Mouse (Mus musculus): ENCODE data around the gene Plpp1. TPM values are rescaled to one million over a fixed set of nuclear protein-coding genes. Genes with fewer than 3 reads are reported as not detected.

Plpp1 gene
- 15.7 and 16.8 TPM in 2 replicates for polyA plus RNA-seq (2016; fragmentation: Nextera tagmentation; extraction: Ambion mirVana)

DNA sequence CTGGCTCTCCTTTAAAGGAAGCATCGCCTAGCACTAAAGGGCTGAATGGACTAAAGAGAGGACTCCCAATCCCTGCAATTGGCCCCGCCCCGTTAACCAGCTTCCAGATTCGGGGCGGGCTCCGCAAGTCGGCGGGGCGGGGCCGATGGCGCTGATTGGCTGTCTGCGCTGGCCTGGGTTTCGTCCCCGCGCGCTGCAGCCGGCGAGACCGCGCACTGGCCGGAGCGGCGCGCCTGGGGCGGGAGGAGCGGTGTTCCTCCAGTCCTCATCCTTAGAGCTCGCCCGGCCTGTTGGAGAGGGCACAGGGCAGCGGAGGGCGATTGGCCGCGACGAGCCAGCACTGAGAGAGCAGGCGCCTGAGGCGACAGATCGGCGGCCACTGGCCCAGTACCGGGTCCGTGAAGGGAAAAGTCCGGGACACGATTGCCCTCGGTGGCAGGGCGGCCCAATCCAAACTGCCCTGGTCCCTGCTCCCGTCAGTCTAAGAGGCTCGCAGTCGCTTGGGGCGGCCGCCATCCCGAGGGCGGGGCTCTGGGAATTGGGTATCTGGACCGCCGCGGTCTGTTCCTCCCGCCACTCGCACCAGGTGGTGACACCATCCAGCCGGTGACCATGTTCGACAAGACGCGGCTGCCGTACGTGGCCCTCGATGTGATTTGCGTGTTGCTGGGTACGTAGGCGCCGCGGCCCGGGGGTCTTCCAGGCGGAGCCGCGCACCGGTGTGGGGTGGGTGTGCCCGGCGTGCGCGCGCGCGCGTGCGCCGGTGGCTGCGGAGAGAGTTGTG is at the start of gene Plpp1:
TSS of gene Plpp1 (plus strand) at position 196 of the 784 bp plus-strand sequence.
- peak within 1 kb of the TSS; percentile 83 for H3K4me3 ChIP-seq
- peak within 1 kb of the TSS; percentile 88 for H3K27ac ChIP-seq
- H3K4me1 ChIP-seq = peaks cover 16% of the 10 kb centered on the region
- peaks cover 6% of the 10 kb centered on the region; the same call in 1 of the 2 replicates for H3K27me3 ChIP-seq (ENCODE audit: poor library complexity, severe bottlenecking)
- H3K9me3 ChIP-seq = no peaks in the 10 kb centered on the region
- peak; percentile 93 for DNase-seq (ENCODE audit: extremely low spot score, low spot score)
- H3K36me3 ChIP-seq (replicated peaks) = peaks cover 6% of the 10 kb centered on the region
- WGBS = under 1% methylated on average over 83 of the region's 83 CpGs

DNA sequence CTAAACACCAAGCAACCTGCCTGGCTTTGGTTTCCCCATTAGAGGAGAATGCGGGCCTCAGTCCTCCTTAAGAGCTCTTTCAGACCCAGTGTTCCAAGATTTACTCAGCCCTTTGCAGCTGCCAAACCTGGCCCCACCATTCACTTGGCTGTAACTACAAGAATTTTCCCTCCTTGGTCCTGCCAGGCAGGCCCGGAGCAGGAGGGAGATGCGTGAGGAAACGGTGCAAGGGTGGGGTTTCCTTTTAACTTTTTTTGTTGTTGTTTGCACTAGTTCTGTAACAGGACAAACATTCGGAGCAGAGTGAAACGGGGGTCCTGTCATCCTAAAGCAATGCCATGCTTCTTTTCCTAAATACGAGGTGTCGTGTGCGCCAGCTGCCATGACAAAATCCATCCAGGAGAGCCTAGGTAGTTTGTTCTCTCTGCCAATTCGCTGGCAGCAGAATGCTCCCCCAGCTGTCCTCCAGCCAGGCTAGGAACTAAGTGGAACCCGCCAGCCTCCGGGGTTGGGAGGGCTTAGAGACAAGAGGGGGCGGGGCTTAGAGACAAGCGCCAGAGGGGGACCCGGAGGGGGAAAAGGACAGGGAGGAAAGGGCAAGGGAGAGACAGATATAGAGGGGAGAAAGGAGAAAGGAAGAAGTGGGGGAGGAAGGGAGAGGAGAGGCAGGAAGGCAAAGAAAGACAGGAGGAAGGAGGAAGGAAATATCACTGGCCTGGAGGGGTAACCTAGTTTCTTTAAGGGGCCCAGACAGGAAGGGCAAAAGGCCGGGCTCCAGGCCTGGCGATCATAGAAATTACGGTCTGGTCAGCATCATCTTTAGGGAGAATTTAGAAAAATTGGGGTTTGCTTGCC is 48.9 kb upstream of the Plpp1 start:
- peak overlapping the region; percentile 20; the same call in 1 of the 2 replicates for H3K4me3 ChIP-seq

DNA sequence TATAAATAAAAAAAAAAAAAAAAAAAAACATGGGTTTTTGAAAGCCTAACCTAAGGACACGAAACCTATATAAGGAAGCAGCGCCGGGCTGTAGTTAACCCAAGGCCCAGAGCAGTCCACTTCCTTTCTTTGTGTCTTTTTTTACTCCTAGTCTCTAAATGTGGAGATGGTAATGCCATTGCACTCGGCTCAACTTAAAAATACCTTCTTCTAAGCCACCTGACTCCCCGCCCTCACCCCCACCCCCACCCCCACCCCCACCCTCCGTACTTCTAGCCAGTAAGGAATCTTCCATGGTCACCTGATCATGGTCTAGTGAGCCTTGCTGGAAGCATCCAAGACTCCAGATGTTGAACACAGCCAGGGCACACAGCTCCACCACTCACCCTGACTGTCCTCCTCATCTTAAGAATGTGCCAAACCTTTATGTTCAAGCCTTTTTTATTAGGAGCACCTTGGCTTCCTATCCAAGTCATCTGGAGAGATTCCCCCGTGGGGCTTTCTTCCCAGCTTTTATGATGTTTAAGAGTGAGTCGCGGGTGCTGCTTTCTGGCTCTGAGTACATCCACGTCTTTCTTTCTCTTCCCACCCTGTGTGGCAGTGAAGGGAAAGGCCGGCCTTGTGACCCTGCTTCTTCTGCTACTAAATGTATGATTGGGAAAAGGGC is 48.1 kb upstream of the Plpp1 start:
- 75% methylated on average over 11 of the region's 11 CpGs for WGBS

More for the DNA sequence above, 48.9 kb upstream of the Plpp1 start:
- Histone ChIP-seq H3K9me3 (no peaks in the 10 kb centered on the region), H3K36me3 (replicated peaks) (no peaks in the 10 kb centered on the region), H3K27me3 (ENCODE audit: poor library complexity, severe bottlenecking) (no peaks in the 10 kb centered on the region), H3K27ac (peak overlapping the region; percentile 64), H3K4me1 (peaks cover 18% of the 10 kb centered on the region)
- 42% methylated on average over 18 of the region's 18 CpGs for WGBS
- DNase-seq (ENCODE audit: extremely low spot score, low spot score) = peak; percentile 51

DNA sequence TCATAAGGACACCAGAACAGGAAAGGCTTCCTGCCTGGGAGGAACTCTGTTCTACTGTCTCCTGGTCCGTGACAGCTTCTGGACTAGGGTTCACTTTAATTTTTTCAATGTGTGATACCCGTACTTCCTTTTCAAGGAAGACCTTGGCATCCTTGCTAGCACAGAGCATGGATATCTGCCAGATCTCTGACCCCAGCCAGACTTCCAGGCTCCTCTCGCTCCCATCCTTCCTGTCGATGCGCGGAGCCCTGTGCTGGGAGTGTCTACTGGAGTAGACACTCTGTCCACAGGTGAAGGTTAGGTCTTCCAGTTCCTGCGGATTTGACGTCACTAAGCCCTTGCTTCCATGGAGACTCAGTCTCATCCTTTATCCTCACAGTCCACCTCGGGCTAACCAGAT is 47.1 kb upstream of the Plpp1 start:
- no peak for DNase-seq (ENCODE audit: extremely low spot score, low spot score)
- Histone ChIP-seq H3K4me1 (peaks cover 18% of the 10 kb centered on the region), H3K27me3 (ENCODE audit: poor library complexity, severe bottlenecking) (no peaks in the 10 kb centered on the region), H3K4me3 (no peak overlapping the region), H3K9me3 (no peaks in the 10 kb centered on the region), H3K27ac (no peak overlapping the region), H3K36me3 (replicated peaks) (no peaks in the 10 kb centered on the region)
- 88% methylated on average over 9 of the region's 9 CpGs for WGBS

More for the DNA sequence above, 48.1 kb upstream of the Plpp1 start:
- Histone ChIP-seq H3K4me1 (peaks cover 18% of the 10 kb centered on the region), H3K4me3 (no peak overlapping the region), H3K9me3 (no peaks in the 10 kb centered on the region), H3K27me3 (ENCODE audit: poor library complexity, severe bottlenecking) (no peaks in the 10 kb centered on the region), H3K27ac (peak overlapping the region; percentile 40; the same call in 1 of the 2 replicates), H3K36me3 (replicated peaks) (no peaks in the 10 kb centered on the region)
- no peak for DNase-seq (ENCODE audit: extremely low spot score, low spot score)

DNA sequence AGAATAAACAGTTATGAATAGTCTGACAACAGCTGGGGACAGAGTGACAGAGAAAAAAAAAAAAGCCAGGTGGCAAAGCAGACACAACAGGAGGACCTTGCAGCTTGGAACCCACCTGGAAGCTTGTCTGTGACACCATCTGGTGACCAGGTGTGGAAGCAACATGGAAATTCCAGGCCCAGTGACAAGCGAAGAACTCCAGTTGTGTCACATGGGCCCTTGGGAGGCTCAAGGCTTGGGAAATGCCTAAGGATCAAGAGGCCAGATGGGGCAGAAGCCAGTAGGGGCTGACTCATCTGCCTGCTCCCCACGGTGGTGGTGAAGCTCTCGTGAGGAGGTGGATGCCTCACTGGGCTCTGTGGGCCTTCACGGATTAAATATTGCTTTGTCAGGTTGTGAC is 45.7 kb upstream of the Plpp1 start:
- WGBS = 67% methylated on average over 4 of the region's 4 CpGs
- Histone ChIP-seq H3K9me3 (no peaks in the 10 kb centered on the region), H3K27me3 (ENCODE audit: poor library complexity, severe bottlenecking) (no peaks in the 10 kb centered on the region), H3K4me3 (no peak overlapping the region), H3K4me1 (peaks cover 20% of the 10 kb centered on the region), H3K36me3 (replicated peaks) (no peaks in the 10 kb centered on the region), H3K27ac (no peak overlapping the region)
- DNase-seq (ENCODE audit: extremely low spot score, low spot score) = no peak

DNA sequence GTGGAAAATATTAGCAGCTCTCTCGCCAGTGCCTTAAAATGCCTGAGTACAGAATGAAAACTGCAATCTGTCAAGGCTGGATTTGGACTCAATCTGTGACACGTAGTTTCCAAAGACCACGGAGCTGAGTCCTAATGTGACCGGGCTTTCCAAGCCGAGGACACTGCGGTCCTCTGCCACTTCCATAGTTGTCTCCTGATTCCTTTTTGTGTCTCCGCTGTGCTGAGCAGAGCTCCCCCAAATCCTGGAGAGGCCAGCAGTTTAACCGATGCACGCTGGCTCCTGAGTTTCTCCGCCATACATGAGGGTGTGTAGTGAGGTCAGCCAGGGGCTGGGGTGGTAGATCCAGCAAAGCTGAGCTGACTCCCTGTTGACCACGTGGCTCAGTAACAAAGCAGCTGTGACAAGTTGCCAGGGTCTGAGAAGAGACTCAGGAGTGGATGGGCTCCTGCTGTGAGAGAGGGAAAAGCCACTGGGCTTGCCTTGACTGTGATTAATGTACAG is 45.0 kb upstream of the Plpp1 start:
- H3K9me3 ChIP-seq = no peaks in the 10 kb centered on the region
- DNase-seq (ENCODE audit: extremely low spot score, low spot score) = no peak
- no peak overlapping the region for H3K4me3 ChIP-seq
- no peaks in the 10 kb centered on the region for H3K36me3 ChIP-seq (replicated peaks)
- no peak overlapping the region; the same call in 1 of the 2 replicates for H3K27ac ChIP-seq
- 75% methylated on average over 11 of the region's 11 CpGs for WGBS
- H3K27me3 ChIP-seq (ENCODE audit: poor library complexity, severe bottlenecking) = no peaks in the 10 kb centered on the region
- peaks cover 23% of the 10 kb centered on the region for H3K4me1 ChIP-seq

DNA sequence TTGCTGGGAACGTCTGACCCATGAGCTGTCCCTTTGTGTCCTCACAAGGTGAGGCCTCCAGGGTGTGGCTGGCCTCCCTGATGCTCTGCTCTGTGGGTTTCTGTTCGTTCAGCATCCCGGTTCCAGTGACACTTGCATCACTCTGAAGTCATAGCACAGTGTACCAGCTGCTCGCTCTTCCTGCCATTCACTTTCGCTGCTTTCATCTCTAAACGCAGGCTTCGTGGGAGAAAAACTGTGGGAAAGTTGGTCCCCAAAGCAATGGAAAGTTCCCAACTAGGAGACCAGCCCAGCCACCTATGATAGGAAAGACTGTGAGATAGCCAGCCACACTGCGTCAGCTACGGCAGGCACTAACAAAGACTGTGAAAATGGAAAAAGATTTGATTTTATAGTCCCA is 43.2 kb upstream of the Plpp1 start:
- Histone ChIP-seq H3K4me1 (peaks cover 16% of the 10 kb centered on the region), H3K9me3 (no peaks in the 10 kb centered on the region), H3K4me3 (no peak overlapping the region), H3K27ac (no peak overlapping the region), H3K36me3 (replicated peaks) (no peaks in the 10 kb centered on the region), H3K27me3 (ENCODE audit: poor library complexity, severe bottlenecking) (no peaks in the 10 kb centered on the region)
- WGBS = 88% methylated on average over 9 of the region's 9 CpGs
- no peak for DNase-seq (ENCODE audit: extremely low spot score, low spot score)

DNA sequence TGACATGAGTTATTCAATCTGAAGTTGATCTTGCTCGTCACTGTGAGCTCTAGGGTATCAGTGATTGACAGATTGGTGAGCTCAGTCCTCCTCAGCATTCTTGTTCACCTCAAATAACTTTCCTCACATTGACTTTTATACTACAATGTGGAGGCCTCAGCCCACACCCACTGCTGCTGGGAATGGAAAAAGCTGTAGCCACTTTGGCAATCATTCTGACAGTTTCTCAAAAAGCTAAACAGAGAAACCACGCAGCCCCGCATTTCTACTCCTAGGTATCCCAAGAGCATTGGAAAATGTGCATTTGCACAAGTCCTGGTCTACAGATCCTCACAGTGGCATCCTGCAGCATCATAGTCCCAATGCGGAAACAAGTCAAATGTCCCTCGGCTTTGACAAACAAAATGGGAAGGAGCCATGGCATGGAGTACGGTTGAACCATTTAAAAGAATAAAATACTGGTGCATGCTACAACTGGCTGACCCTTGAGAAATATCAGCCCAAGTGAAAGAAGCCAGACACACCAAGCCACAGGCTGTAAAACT is 42.0 kb upstream of the Plpp1 start:
- H3K9me3 ChIP-seq = no peaks in the 10 kb centered on the region
- no peak for DNase-seq (ENCODE audit: extremely low spot score, low spot score)
- peaks cover 16% of the 10 kb centered on the region for H3K4me1 ChIP-seq
- 92% methylated on average over 6 of the region's 6 CpGs for WGBS
- no peaks in the 10 kb centered on the region for H3K27me3 ChIP-seq (ENCODE audit: poor library complexity, severe bottlenecking)
- H3K27ac ChIP-seq = no peak overlapping the region
- no peak overlapping the region for H3K4me3 ChIP-seq
- no peaks in the 10 kb centered on the region for H3K36me3 ChIP-seq (replicated peaks)

DNA sequence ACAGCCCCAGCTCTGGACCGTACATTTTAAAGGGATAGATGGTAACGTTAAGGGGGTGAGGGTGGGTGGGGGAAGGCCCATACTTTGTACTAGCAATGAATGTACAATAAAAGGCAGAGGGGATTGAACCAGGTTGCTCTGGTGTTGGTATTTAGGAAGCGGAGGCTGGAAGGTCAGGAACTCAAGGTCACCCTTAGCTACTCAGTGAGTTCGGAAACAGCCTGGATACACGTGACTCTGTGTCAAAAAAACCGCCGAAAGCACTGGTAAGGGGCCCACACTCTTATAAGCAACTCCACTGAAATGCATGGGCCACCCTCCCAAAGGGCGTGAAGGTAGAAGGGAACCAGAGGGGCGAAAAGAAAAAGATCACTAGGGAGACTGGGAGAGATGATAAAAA is 41.2 kb upstream of the Plpp1 start:
- H3K36me3 ChIP-seq (replicated peaks) = no peaks in the 10 kb centered on the region
- no peak overlapping the region for H3K4me3 ChIP-seq
- no peak for DNase-seq (ENCODE audit: extremely low spot score, low spot score)
- WGBS = 84% methylated on average over 9 of the region's 9 CpGs
- H3K4me1 ChIP-seq = peaks cover 16% of the 10 kb centered on the region
- H3K9me3 ChIP-seq = no peaks in the 10 kb centered on the region
- no peak overlapping the region for H3K27ac ChIP-seq
- no peaks in the 10 kb centered on the region for H3K27me3 ChIP-seq (ENCODE audit: poor library complexity, severe bottlenecking)

DNA sequence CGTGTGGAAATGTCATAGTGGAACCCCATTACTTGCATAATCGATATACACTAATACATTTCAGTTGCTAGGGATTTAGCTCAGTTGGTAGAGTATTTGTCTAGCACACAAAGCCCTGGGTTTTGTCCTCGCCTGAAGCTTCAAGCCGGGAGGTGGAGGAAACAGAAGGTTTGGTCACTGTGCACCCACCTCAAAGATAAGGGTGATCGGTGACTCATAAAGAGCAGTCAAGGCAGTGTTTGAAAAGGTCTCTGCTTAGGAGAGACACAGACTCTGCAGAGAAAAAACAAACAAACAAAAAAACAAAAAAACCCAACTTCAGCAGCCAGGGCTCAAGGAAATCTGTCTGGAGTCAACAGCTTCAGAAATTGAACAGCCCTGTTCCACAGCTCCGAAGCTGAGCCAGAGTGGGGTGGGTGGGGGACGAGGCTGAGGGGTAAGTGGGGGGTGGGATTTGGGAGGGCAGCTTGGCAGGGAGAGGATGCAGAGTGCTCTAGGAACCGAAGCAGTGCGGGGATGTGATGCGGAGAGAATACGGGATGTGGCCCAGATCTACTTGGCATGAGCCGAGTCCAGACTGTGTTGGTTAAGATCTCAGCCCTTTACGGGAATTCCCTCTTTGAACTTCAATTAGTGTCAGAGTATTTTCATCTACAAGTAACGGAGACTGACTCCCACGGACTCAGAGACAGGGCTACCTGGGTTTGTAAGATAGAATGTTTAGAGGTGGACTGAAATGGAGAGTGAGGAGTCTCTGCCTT is 40.6 kb upstream of the Plpp1 start:
- H3K36me3 ChIP-seq (replicated peaks) = no peaks in the 10 kb centered on the region
- 85% methylated on average over 15 of the region's 15 CpGs for WGBS
- DNase-seq (ENCODE audit: extremely low spot score, low spot score) = no peak
- H3K27ac ChIP-seq = no peak overlapping the region
- H3K4me3 ChIP-seq = no peak overlapping the region
- H3K4me1 ChIP-seq = peaks cover 16% of the 10 kb centered on the region
- H3K9me3 ChIP-seq = no peaks in the 10 kb centered on the region
- H3K27me3 ChIP-seq (ENCODE audit: poor library complexity, severe bottlenecking) = no peaks in the 10 kb centered on the region

DNA sequence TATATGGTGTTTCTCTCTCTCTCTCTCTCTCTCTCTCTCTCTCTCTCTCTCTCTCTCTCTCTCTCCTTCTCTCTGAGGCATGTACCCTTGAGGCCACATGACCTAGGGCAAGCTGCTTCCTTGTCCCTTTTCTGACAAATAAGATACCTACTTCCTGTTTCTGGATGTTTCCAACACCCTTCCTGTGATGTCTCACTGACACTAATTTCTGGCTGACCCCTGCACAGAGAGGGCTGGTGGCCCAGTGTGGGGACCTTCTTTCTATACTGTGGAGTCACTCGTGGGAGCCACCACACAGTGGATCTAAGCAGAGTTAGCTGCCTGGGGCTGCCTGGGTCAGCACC is 40.1 kb upstream of the Plpp1 start:
- 65% methylated on average over 1 of the region's 1 CpGs for WGBS
- peaks cover 16% of the 10 kb centered on the region for H3K4me1 ChIP-seq

DNA sequence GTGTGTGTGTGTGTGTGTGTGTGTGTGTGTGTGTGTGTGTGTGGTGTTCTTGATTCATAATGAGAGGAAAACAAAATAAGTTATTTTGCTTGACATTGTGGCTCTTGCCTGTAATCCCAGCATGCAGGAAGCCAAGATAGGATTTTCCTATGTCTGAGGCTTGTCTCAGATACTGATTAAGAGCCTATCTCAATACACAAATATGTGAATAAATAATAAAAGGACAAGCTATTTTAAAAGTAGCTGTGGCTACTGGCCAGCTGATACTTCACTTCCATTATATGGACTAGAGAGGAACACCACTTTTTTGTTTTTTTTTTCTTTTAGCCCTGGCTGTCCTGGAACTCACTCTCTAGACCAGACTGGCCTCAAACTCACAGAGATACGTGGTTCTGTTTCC is 38.8 kb upstream of the Plpp1 start:
- no peak for DNase-seq (ENCODE audit: extremely low spot score, low spot score)
- H3K27ac ChIP-seq = no peak overlapping the region
- WGBS = 80% methylated on average over 1 of the region's 1 CpGs

More for the DNA sequence above, 40.1 kb upstream of the Plpp1 start:
- Histone ChIP-seq H3K9me3 (no peaks in the 10 kb centered on the region), H3K36me3 (replicated peaks) (no peaks in the 10 kb centered on the region), H3K27ac (no peak overlapping the region), H3K27me3 (ENCODE audit: poor library complexity, severe bottlenecking) (no peaks in the 10 kb centered on the region), H3K4me3 (no peak overlapping the region)
- DNase-seq (ENCODE audit: extremely low spot score, low spot score) = no peak

More for the DNA sequence above, 38.8 kb upstream of the Plpp1 start:
- no peak overlapping the region for H3K4me3 ChIP-seq
- H3K27me3 ChIP-seq (ENCODE audit: poor library complexity, severe bottlenecking) = no peaks in the 10 kb centered on the region
- peaks cover 10% of the 10 kb centered on the region; the same call in 1 of the 2 replicates for H3K9me3 ChIP-seq
- no peaks in the 10 kb centered on the region for H3K36me3 ChIP-seq (replicated peaks)
- H3K4me1 ChIP-seq = peaks cover 10% of the 10 kb centered on the region; the same call in 1 of the 2 replicates

Data from forebrain, embryonic 10.5 days (tissue).